8 mouse cellular contexts compared by ENCODE assay signal in the genomic region with DNA sequence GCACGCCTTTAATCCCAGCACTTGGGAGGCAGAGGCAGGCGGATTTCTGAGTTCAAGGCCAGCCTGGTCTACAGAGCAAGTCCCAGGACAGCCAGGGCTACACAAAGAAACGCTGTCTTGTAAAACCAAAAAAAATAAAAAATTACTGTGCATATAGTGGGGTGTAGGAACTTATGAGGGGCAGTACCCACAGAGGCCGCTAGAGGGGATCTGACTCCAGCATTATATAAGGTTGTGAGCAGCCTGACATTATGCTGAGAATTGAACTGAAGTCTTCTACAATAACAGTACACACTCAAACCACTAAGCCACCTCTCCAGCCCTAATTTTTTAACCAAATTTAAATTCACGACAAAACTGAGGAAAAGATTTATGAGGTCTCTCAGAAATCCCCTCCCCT. TPM values are rescaled to one million over a fixed set of nuclear protein-coding genes. Genes with fewer than 3 reads are reported as not detected.
DNase-seq lines count a peak whose midpoint lies in the region; ATAC-seq lines count a peak whose summit lies in the region.

No protein-coding gene starts in this region.

- no peak overlapping the region for H3K4me3 ChIP-seq in hindbrain, embryonic 14.5 days (replicated peaks; ENCODE audit: low read length)

- ATAC-seq in frontal cortex, adult (ENCODE audit: low TSS enrichment), result peak; percentile 91
- ATAC-seq in hindbrain, embryonic 14.5 days (ENCODE audit: low FRiP score), result peak; percentile 88

- no peaks in the 10 kb centered on the region for H3K4me1 ChIP-seq in hindbrain, embryonic 14.5 days (replicated peaks; ENCODE audit: control insufficient read depth, insufficient read depth, low read length)

- DNase-seq in T-cell, adult 2 months (ENCODE audit: low spot score), result peak; percentile 31
- DNase-seq in cerebellum, adult 8-10 months, result peak; percentile 42
- DNase-seq in hindbrain, embryonic 14.5 days (ENCODE audit: low spot score), result peak; percentile 80
- DNase-seq in layer of hippocampus, postnatal 25 days (ENCODE audit: extremely low spot score in 1 of 2, low spot score in 1 of 2), result peak; percentile 31 to 71
- DNase-seq in lung, postnatal 14 days, result peak; percentile 80
- DNase-seq in right cerebral cortex, adult 18-20 months, result peak; percentile 30
- DNase-seq in urinary bladder, postnatal 4 days (ENCODE audit: low spot score in 2 of 2), result peak; percentile 28 to 64

- peaks cover 45% of the 10 kb centered on the region for H3K36me3 ChIP-seq in hindbrain, embryonic 14.5 days (replicated peaks; ENCODE audit: control insufficient read depth, insufficient read depth)

- 59% methylated on average over 5 of the region's 5 CpGs for WGBS in hindbrain, embryonic 14.5 days

- no peaks in the 10 kb centered on the region for H3K27me3 ChIP-seq in hindbrain, embryonic 14.5 days (ENCODE audit: control insufficient read depth, insufficient read depth, low read length)

- H3K9ac ChIP-seq in hindbrain, embryonic 14.5 days, result no peak overlapping the region

- H3K27ac ChIP-seq in hindbrain, embryonic 14.5 days, result no peak overlapping the region

- no peaks in the 10 kb centered on the region for H3K9me3 ChIP-seq in hindbrain, embryonic 14.5 days (ENCODE audit: control insufficient read depth, low read length)

- H3K4me2 ChIP-seq in hindbrain, embryonic 14.5 days (replicated peaks), result no peak overlapping the region

RNA-seq across cellular contexts. Expression of gene Wdr75, which starts 30.2 kb away (rescaled TPM):
- polyA plus RNA-seq in hindbrain, embryonic 14.5 days (2014; fragmentation: Nextera tagmentation; extraction: Ambion mirVana), result 51.6 and 53.8 TPM in 2 replicates
- 10 to 100 TPM; 40.1 to 48.3 TPM for total RNA-seq in layer of hippocampus, postnatal 25 days (2021)

Comparison
In these comparisons a context has a peak if more than half of its experiments do, and no peak if none do; other contexts are left out.
1. DNase-seq: peak in every context shown above with its lines; median percentile 80 in hindbrain, embryonic 14.5 days; 80 in lung, postnatal 14 days; 51 in layer of hippocampus, postnatal 25 days; 46 in urinary bladder, postnatal 4 days; 42 in cerebellum, adult 8-10 months; 31 in T-cell, adult 2 months; 30 in right cerebral cortex, adult 18-20 months.